Mouse (Mus musculus) olfactory bulb, adult 2 months (tissue): Measurements from ENCODE around the gene Acvr2a.

Source experiments
- CTCF ChIP-seq: fragments of 200-500 bp; IDR thresholded peaks from 2 replicates; pipeline ENCODE4 v1.5.1; 2012; ENCODE audit warnings: low read depth, mild to moderate bottlenecking, low read length, moderate library complexity; ENCODE audit not compliant: insufficient read depth
- POLR2A ChIP-seq: fragments of 200-500 bp; IDR thresholded peaks from 2 replicates; pipeline ENCODE4 v1.6.1; 2012; ENCODE audit warnings: mild to moderate bottlenecking, low read depth, low read length, moderate library complexity; ENCODE audit not compliant: insufficient read depth

GRCm38 (mm10) chr2:48832305-48832704 lies 18.4 kb downstream of the Acvr2a start:
- TF ChIP-seq CTCF (no peak), POLR2A (no peak)
